Mouse (Mus musculus) erythroblast, adult 5-6 weeks (primary cell): ENCODE results near the gene P2rx6. TPM values are rescaled to one million over a fixed set of nuclear protein-coding genes. Genes with fewer than 3 reads are reported as not detected.
A peak's percentile ranks its signal among the peaks of the same experiment; 100 is the strongest.
"Not testable (repeated sequence)": the region's sequence is repeated elsewhere in the genome, so short reads cannot be mapped to it uniquely, and the experiment has no call there.

Experiments used
- ATAC-seq: replicated peaks from 2 replicates; pipeline ENCODE4 v1.8.0; 2016; ENCODE audit warnings: moderate number of reproducible peaks, mild to moderate bottlenecking, moderate TSS enrichment, inconsistent platforms; ENCODE audit not compliant: poor library complexity, low FRiP score, severe bottlenecking
- total RNA-seq, 2 experiments: library from RNA; stranded (forward) in 1 of 2; stranded (reverse) in 1 of 2; fragments of 150-400 nt in 1 of 2; fragments of 200-764, 138-1000 nt in 1 of 2; gene quantifications; 2 replicates each; pipeline versions ENCODE4 v1.2.3 to v1.2.4; 2015 to 2017; ENCODE audit warnings: low replicate concordance in 2 of 2

Gene P2rx6
- total RNA-seq, 2 experiments from 2014 or later, result not detected

DNA sequence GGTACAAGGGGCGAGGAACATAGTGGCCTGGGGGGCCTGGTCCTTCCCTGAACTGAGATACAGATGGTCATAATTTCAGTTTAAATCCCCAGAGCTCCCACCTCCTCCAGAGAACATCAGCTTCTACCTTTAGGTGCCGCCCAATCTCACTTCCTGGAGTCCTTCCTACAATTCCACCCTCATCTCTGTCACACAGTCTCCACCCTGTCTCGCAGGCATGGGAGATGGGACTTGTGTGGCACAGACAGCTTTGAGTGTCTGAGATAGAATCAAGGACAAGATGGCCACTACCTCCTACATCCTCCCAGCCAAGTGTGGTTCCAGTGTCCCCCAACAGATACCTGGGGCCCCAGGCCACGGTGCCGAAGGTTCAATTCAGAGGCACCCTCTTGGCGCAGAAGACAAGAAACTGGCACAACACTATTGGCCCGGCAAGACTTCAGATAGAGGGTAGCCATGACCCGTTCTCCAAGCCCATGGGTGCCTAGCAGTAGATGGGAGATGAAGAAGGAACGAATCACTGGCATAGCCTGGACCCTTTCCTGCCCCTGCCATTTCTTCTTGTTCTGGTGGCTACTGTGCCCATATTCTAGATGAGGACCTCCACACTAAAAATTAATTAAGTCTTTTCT lies 2.2 kb upstream of the P2rx6 start:
- ATAC-seq, result no peak

DNA sequence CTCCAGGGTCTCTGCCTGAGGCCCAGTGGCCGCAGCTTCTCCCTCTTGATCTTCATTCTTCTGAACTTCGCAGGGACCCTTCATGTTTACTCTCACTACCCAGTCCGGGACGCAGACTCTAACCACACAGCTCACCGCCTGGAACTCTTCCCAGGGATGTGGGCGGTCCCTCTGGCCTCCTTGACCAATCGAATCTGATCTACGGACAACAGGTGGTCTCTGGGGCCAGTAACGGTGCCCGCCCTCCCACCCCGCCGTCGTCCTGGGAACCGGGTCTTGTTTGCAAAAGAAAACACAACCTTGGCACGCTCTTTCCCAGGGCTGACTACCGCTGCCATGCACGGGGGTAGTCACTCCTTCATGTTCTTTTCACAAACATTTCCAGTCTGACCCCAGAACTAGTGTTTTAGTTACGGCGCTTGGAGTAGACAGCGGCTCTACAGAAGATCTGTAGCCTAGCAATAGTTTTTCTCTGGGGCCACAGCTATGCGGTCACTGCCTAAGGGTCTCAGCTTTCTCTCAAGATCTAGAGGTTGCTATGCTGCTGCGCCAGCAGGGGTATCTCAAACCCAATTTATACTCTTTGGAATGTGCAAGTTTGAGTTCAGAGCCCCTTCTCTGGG lies 446 bp upstream of the P2rx6 start, which contains the start of gene Lrrc74b:
Lrrc74b (minus strand) TSS at position 120 of the 623 bp plus-strand sequence.
- no peak for ATAC-seq

DNA sequence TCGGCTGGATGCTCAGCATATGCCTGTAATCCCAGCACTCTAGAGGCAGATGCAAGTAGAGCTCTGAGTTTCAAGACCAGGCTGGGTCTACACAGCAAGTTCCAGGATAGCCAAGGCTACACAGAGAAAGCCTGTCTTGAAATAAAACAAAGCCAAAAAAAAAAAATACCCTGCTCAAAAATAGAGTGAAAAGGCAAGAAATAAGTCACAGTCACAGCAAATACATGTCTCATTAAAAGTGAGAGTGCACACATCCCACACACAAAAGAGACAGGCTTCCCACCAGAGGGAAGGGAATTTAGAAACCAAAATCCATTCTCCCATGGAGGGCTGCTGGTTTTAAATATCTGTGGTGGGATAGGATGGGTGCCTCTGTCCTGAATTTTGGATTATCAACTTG lies 1.9 kb downstream of the P2rx6 start:
- no peak for ATAC-seq

DNA sequence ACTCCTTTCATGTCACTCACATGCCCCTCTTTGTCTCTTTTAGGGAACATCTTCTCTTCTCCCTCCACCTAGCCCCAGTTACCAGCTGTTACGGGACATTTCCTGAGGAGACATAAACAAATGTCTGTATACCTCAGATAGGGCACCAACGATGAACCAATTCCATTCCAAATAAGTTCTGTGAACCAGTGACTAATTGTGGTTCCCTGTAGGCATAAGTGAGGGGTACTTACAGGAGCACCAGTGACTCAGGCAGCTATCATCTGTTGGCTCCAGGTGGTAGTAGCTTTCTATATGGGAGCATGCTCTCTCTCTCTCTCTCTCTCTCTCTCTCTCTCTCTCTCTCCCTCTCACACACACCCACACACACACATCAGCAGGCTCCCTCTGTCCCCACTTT lies 2.5 kb downstream of the P2rx6 start:
- no peak for ATAC-seq

DNA sequence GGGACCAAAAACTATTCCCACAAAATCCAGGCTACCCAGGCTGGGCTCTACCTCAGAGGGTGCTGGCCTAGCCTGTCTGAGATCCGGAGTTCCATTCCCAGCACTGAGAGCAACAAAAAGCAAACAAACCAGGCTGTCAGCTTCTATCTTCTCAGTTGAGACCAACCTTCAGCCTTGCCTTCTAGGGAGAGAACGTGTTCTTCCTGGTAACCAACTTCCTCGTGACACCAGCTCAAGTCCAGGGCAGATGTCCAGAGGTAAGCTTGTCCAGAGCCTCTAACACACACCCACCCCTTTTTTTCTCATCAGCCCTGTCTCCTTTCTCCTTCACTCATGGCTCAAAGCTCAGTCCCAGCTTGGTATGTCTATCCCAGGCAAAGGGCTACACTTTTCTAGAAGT lies 3.1 kb downstream of the P2rx6 start:
- no peak for ATAC-seq

DNA sequence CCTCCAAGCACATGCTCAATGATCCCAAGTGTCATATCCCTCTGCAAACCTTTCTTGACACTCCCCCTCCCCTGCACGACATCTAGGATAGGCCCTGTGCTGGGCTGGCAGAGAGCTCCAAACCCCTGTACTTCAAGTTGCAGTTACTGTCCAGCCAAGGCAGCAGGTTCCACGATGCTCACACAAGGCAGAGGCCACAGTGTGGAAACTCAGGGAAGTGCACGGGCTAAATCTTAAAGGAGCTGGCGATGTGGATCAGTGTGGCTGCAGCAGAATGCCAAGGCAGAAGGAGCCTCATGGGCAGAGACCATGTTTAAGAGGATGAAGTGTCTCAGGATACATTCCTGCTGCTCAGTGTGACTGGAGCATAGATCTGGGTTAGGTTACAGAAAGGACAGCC lies 4.5 kb downstream of the P2rx6 start:
- ATAC-seq, result no peak

DNA sequence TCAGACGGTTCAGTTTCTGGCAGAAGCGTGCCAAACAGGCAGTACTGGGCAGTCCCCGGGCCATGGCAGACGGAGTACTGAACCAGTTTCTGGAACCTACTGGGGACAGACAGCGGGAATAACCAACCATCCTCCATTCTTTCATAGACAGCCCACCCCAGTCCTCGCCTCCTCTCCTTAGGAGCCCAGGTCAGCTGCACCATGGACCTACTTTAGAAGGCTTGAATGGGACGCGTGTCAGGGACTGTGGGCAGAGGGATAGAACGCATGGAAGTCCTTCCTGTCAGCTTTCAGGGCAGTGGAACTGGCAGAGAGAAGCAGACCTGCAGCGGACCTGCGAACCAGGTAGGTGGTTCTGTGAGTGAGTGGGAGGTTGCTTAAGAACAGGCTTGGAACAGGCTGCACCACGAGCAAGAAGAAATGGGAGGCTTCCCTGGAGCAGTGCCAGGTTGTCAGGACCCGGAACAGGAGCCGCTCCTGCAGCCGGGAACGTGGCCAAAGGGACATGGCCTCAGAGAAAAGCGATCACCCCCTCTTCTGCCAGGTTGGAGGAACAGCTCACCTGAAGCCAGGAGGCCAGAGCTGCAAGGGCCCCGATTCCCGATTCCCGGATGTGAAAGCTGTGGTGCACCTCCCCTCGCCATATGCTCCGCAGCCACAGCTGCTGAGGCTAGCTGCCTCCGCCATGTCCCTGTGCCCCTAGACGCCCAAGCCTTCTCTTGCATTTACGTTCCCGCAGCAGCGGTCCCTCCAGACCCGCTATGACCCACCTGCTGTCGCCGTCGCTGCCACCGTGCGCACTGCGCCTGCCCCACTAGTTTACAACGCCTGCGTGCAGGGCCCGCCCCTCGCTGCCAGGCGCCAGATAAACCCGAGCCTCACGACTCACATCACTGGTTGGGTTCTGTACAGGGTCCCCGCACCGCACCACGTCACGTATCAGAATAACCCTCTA lies 14.5 kb downstream of the P2rx6 start:
- 0 out of 2 replicates have a peak, but pooled peaks have one; percentile 36 for ATAC-seq

DNA sequence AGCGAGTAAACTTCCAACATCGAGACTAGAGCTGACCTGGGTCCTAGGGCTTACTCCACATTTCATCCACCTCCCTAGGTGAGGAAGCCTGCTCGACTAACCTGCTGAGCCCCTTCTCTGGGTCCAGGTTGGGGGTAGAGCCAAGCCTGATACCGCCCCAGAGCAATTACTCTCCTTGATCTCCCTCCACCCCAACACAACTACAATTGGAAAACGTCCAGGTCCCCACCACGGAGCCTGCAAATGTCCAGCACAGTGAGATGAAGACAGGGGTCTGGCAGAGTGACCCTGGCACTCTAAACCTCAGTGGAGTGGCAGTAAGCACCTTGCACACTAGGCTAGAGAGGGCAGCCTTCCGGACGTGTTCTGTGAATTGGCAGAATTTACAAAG lies 15.1 kb downstream of the P2rx6 start:
- no peak for ATAC-seq

DNA sequence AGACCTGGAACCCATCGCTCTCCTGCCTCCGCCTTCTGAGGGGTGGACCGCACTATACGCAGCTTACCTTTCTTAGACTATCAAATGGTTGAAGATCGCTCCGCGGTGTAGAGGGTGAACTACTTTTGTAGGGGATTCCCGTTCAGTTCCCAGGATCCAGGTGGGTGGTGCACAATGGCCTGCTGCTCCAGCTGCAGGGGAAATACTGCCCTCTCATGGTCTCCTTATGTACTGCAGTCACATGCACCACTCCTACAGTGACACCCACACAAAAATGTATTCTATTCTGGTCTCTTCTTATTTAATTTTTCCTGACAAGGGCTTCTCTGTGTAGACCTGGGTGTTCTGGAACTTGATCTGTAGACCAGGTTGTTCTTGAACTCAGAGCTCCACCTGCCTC lies 21.4 kb downstream of the P2rx6 start, which contains the start of gene Slc7a4:
Slc7a4 (minus strand) TSS at position 151 of the 400 bp plus-strand sequence.
- peak; percentile 63 for ATAC-seq

DNA sequence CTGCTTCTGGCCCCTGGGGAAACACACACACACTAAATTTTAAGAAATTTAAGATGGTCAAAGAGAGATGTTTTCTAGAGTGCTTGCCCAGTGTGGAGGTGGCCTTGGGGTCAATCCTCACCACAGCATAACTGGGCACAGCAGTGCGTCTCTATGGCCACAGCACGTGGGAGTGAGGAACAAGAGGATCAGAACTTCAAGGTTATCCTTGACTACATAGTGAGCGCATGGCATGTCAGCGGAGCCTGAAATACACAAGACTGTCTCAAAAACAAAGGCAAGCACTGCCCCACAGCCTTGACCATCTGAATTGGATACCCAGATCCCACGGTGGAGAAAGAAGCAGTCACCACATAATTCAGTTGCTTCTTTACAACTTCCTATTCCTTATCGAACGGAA lies 22.9 kb downstream of the P2rx6 start:
- no peak for ATAC-seq

DNA sequence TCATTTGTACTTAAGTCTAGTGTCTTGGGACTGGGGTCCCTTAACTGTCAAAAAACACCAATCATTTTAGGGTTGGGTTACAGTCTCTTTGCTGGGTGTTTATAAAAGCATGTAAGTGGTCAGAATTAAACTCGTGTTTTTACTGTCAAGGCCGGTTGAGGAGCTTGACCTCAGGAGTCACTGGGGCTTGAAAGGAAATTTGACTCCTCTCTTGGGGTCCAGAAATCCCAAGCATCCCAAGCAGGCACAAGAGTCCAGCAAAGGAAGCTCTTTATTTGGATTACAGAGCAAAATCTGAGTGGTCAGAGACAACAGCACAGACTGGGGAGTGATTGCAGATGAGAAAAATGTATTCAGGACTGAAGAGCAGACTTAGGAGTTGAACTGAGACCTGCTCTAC lies 29.0 kb downstream of the P2rx6 start:
- no peak for ATAC-seq

DNA sequence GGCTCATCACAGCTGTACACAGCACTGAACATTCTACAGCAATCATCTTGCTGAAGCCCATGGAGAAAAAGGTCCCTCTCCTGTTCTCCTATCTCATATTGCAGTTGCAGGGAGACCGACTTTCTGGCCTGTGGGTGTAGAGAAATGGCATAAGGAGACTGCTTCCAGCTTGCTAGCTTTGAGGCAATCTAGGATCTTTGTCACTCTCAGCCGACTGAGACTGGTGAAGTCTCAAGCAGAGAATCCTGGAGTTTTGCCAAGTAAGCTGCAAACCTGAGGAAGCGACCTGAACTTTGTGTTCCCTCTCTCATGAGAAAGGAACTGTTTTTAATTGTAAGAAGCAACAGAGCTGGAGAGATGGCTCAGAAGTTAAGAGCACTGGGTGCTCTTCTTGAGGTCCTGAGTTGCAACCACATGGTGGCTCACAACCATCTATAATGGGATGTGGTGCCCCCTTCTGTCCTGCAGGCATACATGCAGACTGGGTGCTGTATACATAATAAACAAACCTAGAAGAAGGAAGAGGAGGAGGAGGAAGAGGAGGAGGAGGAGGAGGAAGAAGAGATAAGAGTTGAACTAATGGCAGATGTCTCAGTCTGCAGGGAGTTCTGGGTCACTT lies 39.4 kb downstream of the P2rx6 start:
- no peak for ATAC-seq

DNA sequence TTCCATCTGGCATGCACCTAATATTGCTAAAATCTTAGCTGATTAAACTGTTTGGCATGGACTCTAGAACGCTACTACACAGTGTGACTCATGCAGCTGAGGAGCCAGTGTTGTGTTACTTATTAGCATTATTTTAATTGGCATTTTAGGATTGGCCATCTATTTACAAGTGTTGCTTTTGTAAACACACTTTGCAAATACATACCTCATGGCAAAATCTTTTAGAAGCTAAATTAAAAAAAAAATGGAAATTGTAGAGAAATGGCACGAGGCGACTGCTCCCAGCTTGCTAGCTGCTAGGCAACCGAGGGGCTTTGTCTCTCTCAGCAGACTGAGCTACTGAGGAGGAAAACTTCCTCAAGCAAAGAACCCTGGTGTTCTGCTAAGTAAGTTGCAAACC lies 43.3 kb downstream of the P2rx6 start:
- no peak for ATAC-seq

DNA sequence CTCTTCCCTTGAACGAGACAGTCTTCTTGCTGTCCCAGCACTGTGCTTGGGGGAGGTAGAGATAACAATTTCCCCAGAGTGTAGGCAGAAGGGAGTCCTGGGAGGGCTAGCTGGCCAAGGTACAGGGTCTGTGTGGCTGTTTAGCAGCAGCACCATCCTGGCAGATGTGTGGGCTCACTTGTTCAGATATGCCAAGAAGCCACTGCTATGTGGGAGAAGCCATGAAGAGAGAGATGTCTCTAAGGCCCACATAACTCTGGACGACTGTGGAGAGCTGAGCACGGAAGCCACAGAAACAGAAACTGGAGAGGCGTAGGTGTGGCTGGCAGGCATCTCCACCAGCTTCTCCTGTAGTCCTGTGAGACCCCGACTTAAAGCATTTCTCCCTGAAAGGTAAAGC lies 44.0 kb downstream of the P2rx6 start:
- no peak for ATAC-seq

DNA sequence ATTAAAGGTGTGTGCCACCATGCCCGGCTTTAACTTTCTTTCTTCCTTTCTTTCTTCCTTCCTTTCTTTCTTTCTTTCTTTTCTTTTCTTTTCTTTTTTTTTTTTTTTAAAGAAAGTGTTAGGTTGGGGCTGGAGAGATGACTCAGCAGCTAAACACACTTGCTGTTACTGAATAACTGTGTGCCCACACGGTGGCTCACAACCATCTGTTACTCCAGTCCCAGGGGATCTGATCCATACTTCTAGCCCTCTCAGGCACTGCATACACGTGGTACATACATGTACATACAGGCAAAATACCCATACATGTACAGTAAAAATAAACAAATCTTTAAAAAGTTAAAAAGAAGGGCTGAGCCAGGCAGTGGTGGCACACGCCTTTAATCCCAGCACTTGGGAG lies 49.7 kb downstream of the P2rx6 start:
- no peak for ATAC-seq

DNA sequence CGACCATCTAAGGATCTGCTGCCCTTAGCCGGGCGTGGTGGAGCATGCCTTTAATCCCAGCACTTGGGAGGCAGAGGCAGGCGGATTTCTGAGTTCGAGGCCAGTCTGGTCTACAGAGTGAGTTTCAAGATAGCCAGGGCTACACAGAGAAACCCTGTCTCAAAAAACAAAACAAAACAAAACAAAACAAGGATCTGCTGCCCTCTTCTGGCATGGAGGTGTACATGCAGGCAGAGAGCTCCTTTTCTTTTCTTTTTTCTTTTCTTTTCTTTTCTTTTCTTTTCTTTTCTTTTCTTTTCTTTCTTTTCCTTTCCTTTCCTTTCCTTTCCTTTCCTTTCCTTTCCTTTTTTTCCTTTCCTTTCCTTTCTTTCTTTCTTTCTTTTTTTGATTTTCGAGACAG lies 53.1 kb downstream of the P2rx6 start:
- ATAC-seq, result not testable (repeated sequence)

DNA sequence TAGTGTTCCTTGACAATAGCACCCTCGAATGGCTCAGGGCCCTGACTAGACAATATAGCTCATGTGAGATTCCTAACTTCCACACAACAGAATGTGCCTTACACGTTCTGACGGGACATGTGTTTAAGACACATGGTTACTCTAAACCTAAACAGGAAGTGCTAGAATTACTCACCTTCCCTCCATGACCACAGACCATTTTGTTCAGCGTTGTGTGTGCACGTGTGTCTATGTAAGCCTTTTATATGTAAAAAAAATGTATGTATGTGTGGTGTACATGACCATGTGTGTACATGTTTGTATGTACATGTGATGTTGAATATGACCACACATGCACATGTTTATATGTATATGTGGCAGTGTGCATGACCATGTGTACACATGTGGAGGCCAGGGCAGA lies 54.5 kb downstream of the P2rx6 start:
- no peak for ATAC-seq

DNA sequence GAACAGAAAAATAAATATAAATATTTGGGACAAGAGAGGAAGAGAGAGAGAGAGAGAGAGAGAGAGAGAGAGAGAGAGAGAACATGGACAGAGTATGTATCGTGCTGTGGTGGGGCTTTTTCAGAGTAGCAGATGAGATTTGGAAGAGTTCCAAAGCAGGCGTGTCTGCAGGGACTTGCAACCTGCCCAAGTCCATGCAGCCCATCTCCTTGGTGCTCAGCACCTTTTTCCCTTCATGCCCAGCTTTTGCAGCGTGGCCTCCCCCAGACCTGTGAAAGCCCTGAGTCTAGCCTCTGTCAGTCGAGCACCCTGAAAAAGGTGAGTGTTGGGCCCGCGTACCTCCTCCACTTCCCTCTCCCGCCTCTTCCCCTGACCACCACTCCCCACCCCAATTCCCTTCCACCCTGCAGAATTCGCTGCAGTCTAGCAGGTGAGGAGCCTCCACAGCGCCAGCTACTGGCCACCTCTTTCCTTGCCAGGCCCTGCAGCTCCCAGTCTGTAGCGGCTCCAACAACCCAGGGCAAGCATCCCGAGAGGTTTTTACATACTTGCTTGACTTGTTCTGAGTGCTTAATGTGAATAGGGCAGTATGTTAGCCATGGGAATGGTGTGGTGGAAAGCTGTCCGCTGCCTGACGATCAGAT lies 56.4 kb downstream of the P2rx6 start:
- peak; percentile 85 for ATAC-seq

DNA sequence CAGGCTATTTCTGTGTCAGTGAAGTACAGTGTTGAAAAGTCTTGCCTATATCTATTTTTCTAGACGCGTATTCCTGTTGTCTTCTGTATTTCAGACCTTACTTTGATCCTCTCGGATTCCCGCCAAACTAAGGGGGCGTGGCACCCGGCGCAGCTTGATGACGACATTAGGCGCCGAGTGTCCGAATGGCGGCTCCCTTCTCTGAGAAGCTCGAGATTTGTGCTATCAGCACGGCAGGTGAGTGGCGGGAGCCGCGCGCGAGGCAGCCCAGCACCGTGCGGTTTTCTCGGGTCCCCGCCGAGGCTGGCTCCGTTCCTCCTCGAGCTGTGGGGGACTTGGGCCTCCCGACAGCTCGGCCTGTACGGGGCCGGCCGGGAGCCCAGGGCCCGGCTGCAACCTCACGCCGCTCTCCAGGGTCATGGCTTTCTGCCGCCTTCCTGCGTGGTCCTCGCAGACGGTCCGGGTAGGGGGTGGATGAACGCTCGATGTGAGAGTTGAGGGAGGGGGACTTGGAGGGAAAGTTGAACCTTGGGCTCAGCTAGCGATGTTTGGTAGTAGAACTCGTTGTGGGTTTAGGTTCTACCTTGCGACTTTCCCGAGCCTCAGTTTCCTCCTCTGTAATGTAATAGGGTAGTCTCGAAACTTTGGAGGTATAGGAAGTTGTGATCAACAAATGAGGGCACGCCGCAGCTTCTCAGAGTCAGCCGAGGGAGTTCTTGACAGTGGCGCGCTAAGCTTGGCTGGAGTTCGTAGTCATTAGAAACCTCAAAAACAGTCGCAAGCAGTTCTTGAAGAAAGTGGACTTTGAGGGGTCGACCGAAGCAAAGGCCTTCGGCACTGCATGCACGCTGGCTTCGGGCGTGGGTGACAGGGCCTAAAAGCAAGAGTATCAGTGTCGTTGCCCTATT lies 57.8 kb downstream of the P2rx6 start, which contains the start of gene Smpd4:
Smpd4 (plus strand) TSS at position 157 of the 908 bp plus-strand sequence.
- ATAC-seq, result peak; percentile 82
